Mouse (Mus musculus): ENCODE data around the gene Mansc1.

The Mansc1 gene

DNA sequence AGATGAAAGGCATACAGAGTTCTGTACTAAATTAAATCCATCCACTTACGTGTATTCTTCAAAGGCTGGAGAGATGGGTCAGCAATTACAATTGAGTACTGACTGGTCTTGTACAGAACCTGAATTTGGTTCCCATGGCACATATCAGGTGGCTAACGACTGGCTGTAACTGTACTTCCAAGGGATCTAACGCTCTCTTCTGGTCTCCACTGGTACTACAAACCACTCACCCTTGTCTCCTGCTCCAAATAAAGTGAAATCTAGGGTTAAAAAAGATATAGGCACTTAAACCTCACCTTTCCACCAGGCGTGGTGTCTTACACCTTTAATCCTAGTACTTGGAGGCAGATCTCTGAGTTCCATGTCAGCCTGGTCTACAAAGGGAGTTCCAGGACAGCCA, 4.2 kb upstream of the Mansc1 start:
- no peak for DNase-seq

- no peak for DNase-seq
These were observed 1.3 kb upstream of the Mansc1 start for GRCm38 (mm10) chr6:134633553-134633952.

GRCm38 (mm10) chr6:134632756-134633155, 468 bp upstream of the Mansc1 start:
- DNase-seq: no peak

GRCm38 (mm10) chr6:134630447-134630846, 1.8 kb downstream of the Mansc1 start:
- DNase-seq: no peak

DNA sequence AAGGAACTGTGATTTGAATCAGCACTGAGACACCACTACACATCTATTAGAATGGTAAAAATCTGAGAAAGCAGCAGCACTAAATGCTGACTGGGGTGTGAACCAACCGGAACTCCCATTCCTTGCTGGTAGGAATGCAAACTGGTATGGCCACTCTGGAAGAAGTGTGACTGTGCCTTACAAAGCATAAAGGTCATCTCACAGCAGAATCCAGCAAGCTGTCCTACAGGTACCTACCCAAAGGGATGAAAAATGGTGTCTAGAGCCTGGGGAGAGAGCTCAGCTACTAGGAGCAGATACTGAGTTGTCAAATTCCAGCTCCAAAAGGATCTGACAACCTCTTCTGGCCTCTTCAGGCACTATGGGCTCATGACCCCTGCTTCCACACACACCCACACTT, 5.7 kb downstream of the Mansc1 start:
- no peak for DNase-seq

- DNase-seq: no peak
These were observed 6.9 kb downstream of the Mansc1 start for GRCm38 (mm10) chr6:134625431-134625830.

- no peak for DNase-seq
These were observed 10.7 kb downstream of the Mansc1 start for GRCm38 (mm10) chr6:134621552-134621949.

DNA sequence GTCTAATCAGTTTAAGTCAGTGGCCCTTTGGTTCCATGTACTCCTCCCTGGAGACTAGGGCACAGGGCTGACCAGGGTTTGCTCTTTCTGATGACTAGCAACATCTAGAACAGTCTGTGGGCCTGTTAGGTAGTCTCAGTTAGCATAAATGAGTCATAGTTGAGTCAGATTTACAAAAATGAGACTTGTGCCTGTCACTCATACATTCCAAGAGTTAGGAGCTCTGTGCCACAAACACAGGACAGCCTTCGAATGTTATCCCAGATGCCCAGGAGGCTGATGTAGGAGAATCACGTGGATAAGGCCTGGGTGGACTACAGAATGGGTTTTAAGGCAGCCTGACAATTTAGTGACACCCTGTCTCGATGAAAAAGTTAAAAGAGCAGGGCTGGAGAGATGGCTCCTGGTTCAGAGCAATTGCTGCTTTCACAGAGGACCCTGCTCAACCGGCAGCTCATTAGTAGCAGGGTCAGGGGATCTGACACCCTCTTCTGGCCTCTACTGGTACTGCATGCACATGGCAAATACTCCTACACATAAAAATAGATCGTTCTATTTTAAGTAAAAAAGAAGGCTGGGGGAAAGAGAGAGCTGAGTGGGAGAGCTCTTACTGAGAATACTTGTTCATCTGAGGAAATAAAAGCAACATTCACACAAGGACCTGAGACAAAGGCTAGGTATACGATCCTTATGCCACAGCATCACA, 11.3 kb downstream of the Mansc1 start:
- DNase-seq: peak; percentile 59

DNA sequence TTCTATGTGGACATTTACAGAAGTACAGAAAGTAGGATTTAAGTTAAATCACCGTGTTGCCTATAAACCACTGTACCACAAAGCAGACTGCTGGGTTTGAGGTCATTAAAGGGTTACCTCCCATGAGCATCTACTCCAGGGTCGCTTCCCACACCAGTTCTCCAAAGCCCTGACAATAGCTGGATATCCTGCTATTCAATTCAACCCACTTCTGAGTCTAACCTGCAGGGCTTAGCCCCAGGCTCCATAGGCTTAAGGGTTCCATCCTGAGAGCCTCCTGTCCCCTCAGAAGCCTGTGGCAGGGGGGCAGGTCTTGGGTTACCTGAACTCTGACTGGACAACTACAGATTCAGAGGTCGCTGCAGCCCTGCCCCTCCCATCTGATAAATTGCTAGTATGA, 12.2 kb downstream of the Mansc1 start:
- no peak for DNase-seq

- no peak for DNase-seq
These were observed 14.7 kb downstream of the Mansc1 start for GRCm38 (mm10) chr6:134617589-134617988.

- peak; percentile 83 for DNase-seq
These were observed 17.3 kb downstream of the Mansc1 start for GRCm38 (mm10) chr6:134614723-134615648.

DNA sequence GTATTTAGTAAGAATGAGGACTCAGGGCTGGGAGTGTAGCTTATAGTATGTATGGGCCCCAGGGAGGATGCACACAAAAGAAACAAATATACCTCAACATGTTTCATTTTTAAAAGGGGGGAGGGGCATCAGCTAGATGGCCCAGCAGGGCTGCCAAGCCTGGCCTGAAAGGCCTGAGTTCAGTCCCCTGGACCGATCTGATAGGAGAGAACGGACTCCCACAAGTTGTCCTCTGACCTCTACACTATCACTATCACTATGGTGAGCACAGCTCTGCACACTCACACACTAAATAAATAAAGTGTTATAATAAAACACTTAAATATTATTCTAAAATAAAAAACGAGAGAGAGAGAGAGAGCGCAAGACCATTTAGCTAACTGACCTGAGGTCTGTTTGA, 18.0 kb downstream of the Mansc1 start:
- DNase-seq: no peak

DNA sequence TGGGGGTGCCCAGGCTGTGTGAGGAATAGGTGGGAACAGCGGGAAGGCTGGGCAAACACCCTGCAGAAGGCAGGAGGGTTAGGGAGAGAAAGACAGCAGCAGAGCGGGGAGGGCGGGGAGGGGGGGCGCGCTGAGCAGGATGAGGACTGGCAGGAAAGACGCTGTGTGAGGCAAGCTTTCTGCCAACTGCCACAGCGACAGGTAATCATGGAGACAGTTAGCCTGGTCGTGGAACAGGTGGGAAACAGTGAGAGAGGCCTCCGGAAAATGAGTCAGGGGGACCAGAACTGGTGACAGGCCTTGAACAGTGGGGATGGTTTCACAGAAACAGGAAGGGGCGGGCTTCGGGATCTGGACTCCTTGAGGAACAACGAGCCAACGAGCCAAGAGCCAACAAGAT, 20.4 kb downstream of the Mansc1 start:
- no peak for DNase-seq

DNA sequence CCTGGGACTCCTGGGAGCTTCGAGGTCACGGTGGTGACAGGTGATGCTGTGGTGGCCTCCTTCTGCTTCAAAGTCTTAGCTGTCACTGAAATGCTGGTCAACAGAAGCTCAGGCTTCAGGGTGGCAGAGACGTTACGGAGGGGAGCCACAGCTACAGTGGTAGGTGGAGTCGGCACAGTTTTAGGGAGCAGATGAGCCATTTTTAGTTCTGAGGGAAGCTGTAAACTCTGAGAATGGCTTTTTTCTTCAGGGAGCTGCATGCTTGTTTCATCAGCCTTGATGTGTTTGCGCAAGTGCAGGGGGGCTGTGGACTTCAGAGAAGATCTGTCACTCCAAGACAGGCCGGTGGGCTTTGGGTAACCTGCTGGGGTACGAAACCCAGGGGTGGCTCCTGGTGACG, 21.9 kb downstream of the Mansc1 start:
- no peak for DNase-seq

GRCm38 (mm10) chr6:134606949-134607746, 25.1 kb downstream of the Mansc1 start:
- DNase-seq: no peak

GRCm38 (mm10) chr6:134606540-134606939, 25.7 kb downstream of the Mansc1 start:
- no peak for DNase-seq

GRCm38 (mm10) chr6:134605196-134605595, 27.1 kb downstream of the Mansc1 start:
- DNase-seq: no peak

DNA sequence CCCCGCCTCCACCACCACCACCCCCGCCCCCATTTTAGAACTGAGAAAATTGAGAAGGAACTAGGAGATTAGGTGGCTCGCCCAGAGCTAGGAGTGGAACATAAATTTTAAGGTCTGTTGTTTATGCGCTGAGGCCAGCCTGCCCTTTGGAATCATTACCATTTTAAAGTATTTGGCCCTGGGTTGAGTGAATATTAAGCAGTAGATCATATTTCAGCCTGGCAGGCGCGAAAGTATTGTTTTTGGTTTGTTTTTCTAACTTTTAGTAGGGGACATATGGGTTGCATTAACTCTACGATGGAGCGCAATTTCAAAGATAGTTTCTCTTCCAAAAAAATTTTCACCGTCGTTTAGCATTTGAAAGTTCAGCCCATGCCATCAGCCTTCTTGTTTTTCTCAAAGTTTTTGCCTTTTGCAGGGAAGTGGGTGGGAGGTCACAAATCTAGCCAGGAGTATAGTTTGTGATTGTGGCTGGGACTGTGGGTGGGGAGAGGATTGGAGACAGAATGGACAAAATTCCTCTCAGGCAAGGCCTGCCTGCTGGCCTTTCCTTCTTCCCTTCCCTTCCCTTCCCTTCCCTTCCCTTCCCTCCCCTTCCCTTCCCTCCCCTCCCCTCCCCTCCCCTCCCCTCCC, 29.8 kb downstream of the Mansc1 start:
- no peak for DNase-seq

GRCm38 (mm10) chr6:134601766-134602165, 30.5 kb downstream of the Mansc1 start:
- DNase-seq: no peak

GRCm38 (mm10) chr6:134601130-134601529, 31.2 kb downstream of the Mansc1 start:
- no peak for DNase-seq

GRCm38 (mm10) chr6:134599239-134599638, 33.0 kb downstream of the Mansc1 start:
- no peak for DNase-seq

- no peak for DNase-seq
These were observed 34.5 kb downstream of the Mansc1 start for GRCm38 (mm10) chr6:134597651-134598229.
